Mouse (Mus musculus) cerebellum, postnatal 14 days (tissue): ENCODE results near the gene 4930469K13Rik.
A peak's percentile ranks its signal among the peaks of the same experiment; 100 is the strongest.

ENCODE experiments used
- DNase-seq, 2 experiments: peaks; one replicate each; pipeline ENCODE4 v3.0.0; 2021; ENCODE audit warnings: mixed read lengths in 2 of 2

The 4930469K13Rik gene

DNA sequence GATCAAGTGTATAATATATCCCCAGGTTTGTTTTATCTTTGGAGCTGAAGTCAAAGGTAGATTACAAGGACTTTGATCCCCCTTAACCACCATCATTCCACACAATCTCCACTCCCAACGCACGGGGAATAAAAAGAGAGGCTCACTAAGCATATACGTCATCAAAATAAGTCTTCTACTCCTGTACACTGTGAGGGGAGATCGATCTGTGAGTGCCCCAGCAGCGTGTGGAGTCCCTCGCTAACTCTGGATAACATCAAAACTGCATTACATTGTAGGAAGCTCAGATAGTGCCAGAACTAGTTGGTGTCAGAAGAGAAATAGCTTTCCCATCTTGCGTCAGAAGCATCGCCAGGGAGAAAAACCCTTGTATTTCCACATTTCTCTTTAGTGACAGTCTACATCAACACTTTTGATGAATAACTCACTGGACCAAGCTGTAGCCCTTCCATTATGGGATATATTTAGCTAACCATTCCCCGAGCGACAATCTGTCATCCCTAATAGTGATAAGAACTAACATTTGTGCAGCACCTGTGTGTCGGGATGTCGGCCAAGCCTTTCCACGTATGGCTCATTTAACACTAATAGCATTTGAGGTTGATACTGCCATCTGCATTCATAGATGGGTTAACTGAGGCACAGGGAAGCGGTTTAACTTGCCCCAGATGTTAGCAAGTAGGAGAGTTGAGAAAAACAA lies 123.9 kb downstream of the 4930469K13Rik start:
- DNase-seq, result peak; percentile 71 to 77

DNA sequence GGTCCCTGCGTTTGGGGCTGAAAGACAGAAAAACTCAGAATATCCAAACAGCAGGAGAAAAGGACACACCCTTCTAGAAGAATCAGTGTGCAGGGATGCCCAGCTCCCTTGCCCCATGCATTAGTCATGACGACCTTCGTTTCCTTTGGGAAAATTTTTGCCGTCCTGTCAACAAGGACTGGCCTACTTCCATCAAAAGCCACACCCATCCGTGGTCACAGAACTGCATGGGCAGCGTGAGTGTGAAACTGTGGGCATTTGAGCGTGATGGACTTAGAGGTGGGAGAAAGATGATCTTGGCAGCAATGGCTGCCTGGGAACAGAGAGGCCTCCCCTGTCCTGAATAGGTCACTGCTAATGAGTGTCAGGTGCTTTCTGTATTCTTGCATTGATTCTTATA lies 126.2 kb downstream of the 4930469K13Rik start:
- no peak for DNase-seq

DNA sequence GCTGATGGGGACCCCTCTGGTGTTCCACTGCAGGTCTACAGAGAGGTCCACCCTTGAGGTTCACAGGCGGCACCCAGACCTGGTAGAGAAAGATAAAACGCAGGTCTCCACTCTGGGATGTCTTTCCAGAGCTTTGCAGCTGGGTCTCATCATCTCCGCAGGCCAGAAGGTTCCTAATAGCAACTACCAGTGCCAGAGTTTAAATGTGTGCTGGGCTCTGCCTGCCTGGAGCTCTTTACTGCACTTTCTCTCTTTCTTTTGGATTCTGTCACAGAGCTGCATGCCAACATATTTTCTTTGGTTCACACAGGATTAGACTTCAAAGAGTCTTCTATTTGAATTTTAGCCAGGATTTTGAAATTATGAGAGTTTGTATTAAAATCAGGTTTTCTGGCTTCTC lies 129.2 kb downstream of the 4930469K13Rik start:
- no peak for DNase-seq

DNA sequence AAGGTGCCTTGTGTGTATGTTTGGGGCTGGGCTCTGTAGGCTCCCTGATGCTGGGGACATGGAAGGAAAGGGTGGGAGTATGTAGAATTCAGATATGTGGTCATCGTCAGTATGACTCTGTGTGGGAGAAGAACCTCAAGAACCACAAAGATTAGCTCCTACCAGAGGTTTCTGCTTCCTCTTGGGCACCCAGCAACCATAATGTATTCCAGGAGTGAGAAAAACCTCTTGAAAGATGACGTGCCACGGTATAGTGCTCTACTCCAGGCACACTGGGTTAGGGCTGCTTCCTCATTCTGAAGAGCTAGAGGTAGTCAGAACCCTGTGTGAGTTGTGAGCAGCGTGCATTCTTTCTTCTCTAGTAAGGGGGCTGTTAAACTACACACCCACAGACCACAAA lies 130.6 kb downstream of the 4930469K13Rik start:
- no peak for DNase-seq

DNA sequence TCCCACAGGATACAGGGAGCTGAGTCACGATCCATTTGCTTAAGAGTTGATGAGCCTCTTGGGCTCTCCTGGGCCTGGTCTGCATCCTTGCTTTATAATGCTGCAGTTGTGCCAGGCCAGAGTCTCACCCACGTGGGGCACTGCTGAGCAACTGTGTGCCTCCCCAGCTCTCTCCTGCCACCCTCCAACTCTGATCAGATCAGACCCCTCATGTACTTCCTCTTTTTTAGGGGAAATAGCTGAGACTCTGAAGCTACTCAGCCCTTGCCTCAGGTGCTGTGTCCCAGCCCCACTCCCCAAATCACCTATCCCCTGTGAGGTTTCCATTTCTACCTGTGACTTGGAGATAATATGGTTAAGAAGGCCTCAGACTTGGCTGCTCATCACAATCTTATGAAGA lies 133.0 kb downstream of the 4930469K13Rik start:
- DNase-seq, result no peak

DNA sequence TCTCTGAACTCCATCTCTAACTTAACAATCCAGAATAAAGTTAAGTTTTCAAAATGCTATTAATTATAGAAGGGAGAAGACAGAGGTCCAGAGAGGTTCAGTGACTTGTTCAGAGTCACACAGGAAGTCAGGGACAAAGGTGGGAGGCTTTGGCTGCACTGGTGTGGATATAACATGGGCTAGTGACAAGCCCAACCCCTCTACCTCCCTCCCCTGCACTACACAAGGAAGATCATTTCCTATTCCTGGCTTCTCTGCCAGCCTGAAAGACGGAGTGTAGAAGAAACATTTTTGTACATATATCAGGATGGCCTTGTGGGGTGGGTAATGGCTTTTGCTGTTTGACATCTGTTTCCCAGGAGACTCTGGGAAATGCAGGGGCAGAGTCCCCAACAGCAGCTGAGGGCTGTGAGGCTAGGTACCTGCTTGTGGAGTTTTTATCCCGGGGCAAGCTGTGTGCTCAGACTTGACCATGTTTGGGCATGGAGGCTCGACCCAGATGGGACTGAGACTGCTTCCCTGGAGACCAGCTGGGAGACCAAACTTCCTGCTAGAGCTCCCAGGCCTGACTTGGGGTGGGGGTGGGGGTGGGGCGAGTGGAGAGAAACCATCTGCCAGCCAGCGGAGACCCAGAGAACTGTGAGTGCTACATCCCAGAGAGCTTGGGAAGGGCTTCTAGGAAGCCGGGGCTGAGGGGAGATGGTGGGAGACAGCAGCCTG lies 135.5 kb downstream of the 4930469K13Rik start, which contains the start of gene Kcnmb1:
TSS of gene Kcnmb1 (plus strand) at position 326 of the 720 bp plus-strand sequence.
- DNase-seq, result no peak

DNA sequence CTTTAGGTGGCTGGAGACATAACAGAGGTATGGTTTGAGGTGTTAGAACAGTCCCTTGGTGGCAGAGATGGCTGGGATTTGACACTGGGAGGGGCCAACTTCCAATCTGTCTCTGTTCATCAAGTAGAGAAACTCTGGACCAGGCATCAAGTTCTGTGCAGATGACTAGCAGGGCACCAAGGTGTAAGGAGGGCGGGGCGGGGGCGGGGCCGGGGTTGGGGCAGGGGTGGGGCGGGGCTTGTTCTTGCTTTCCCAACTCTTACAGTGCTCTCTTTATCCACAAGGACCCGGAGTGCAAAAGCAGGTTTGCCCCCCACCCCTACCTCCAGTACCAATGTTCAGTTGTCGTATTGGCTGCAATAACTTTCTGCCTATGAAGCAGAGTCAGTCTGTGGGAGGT lies 136.2 kb downstream of the 4930469K13Rik start:
- DNase-seq, result no peak

DNA sequence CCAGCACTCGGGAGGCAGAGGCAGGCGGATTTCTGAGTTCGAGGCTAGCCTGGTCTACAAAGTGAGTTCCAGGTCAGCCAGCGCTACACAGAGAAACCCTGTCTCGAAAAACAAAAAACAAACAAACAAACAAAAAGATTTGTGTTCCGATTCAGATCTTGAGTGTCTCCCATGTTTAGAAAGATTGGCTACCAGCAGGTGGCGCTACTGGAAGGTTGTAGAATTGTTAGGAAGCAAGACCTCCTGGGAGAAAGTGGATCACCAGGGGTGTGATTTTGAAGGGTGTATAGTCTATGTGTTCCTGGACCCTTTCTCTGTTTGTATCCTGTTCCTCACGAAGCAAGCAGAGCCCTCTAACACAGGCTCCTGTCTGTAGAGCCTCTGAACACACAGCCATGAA lies 139.6 kb downstream of the 4930469K13Rik start:
- DNase-seq, result peak; percentile 19 to 53

DNA sequence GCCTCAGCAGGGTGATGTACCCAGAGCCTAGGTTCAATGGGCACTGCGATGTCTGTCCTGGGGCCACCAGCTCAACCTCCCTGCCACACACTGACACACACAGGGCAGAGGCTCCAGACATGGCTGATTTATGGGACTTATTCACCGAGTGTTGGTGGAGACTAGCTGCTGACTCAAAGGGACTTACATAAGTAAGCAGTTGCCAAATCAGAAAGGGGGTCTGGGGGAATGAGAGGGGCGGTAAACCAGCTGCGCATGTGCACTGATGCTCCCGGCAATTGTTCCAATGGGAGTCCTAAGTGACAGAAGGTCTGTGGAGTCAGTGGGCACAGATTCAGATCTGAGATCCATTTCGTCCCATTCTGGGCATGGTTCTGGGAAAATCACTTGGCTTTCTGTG lies 140.8 kb downstream of the 4930469K13Rik start:
- peak; percentile 36 to 58 for DNase-seq

DNA sequence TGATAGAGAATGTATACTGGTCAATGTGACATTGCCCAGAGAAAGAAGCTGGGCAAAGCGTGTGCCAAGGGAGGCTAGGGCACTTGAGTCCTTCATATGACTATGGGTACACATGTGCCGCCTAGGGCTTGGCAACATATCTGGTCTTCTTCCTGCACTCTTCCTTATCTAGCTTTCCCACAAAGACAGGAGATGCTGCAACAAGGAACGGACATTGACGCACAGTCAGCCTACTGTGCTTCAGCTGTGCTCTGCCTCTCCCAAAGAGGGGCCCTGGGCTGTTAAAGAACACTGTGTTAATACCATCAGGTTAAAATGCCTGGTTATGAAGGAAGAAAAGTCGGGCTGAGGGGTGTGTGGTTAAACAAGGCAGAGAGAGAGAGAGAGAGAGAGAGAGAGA lies 141.7 kb downstream of the 4930469K13Rik start:
- DNase-seq, result no peak

DNA sequence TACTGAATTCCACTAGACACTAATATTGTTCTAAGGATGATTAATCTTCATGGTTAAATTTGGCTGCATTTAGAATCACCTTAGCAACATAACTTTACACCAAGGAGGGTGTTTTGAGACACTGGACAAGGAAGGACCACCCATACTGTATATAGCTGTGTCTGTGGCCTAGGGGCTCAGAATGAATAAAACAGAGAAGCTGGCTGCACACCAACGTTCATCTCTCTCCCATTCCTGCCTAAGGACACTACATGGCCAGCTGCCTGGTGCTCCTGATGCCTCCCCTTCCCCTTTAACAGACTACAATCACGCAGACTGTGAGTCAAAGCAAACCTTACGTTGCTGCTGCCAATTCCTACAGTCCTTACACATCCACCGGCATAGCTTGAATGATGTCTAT lies 142.4 kb downstream of the 4930469K13Rik start:
- DNase-seq, result no peak

DNA sequence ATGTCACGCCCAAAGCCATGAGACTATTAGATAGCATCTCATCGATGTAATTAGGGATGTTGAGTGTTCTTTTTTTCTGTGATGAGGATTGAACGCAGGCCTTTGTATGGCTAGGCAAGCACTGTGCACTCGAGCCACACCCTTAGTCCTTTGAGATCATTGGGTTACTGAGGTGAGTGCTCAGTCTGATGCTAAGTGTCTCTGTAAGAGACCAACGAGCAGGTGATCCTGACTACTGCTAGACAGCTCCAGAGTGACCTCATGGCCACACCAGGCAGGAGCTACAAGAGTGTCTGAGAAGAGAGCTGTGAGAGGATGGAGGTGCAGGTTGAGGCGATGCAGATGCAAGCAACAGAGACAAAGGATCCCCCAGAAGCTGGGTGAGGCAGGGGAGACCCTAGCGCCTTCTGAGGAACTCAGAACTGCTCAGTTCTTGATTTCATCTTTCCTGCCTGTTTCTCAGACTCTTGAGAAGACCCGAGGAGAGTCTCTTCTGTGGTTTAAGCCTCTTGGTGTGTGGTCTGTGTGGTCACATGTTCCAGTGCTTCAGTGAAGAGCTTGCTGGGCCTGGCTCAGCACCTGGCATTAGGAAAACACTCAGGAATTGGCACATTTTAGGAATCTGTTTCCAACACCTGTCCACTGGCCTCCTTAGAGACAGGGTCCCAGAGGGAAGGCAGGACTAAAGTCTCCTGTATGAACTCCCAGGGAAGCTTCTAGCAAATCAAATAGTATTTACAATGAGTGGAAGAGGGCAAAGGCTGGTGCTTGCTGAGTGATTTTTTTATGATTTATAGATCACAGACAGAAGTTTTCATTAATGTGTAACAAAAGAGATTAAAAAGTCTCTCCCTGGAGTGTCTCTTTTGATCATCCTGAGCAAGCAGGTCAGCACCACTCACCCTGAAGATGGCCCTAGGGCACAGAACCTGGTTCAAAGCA lies 146.4 kb downstream of the 4930469K13Rik start:
- no peak for DNase-seq

DNA sequence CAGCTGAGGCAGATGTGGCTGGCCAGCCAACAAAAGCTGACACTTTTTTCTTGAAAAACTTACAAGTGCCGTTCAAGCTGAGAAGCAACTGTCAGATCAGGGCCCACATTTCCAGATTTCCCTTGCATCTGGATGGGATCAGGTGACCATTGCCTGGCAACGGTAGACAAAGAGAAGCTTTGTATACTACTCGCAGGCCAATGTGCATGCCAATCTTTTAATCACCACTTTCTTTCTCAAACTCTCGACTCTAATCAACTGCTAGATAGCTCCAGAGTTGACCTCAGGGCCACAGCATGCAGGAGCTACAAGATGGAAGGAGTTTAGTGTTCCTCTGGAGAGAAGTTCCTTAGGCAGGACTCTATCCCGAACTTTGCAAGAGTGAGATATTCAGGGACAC lies 147.2 kb downstream of the 4930469K13Rik start:
- DNase-seq, result no peak

DNA sequence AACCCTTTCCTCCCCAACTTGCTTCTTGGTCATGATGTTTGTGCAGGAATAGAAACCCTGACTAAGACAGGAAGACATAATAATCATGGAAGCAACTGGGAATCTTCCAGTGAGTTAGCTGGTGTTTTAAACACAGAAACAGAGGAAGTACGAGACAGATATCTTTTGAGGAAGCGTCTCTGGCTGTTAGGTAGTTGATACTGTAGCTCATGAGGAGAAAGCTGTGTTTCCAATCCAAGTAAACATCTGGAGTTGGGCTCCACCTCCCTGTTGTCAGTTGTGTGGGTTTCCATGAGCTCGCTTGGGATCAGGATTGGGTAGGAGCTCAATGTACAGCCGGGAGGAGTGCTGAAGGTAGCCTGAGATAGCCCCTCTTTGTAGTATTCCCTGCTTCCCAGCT lies 151.9 kb downstream of the 4930469K13Rik start:
- DNase-seq, result no peak

DNA sequence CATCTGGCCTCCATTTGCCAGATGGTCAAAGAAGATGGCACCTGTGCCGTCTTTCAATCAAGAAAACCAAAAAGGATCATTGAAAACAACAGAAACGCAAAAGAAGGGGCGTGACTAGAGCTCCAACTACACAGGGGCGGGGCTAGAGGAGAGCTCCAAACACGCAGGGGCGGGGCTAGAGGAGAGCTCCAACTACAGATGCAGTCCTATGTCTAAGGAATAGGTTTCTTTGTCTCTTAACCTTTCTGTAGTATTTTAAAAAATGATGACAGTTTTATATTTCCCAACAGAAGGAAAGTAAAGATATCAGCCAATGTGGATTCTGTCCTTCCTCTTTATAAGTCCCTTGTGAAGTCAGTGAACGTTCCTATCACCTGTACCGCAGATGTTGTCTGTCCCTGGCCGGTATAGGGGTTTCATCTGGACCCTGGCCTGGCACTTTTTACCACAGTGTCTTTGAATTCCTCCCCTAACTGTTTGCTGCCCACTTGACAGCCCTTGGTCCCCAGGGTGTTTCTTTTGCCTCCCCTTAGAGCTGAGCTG lies 153.5 kb downstream of the 4930469K13Rik start:
- DNase-seq, result no peak

DNA sequence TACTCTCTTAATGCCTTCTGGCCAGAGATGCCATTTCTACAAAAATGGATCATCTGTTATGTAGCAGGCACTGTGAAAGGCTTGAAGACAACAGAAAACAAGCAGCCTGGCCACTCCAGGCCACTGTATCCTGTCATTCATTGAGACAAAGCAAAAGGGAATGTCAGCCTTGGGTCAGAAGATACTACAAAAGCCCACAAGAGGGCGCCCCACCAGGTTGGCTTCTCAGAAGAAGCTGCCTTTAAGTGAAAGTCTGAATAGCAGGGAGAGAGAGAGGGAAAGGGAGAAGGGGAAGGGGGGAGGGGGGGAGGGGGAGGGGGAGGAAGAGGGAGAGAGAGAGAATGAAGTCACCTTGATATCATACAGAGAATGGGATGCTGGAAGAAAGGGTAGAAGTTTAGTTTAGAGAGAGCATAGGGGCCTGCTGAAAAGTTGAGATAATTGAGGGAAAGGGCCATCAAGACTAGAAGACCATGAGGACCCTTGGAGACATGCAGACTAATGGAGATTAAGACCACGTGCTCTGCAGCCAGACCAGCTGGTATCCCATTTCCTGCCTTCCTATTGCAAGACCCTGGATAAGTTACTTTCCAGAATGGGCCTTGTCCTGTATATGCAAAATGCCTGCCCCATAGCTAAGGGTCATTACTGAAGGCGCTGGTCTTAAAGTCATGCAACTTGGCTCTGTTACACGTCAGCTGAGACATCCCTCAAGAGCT lies 154.1 kb downstream of the 4930469K13Rik start:
- peak; percentile 23 to 58 for DNase-seq

DNA sequence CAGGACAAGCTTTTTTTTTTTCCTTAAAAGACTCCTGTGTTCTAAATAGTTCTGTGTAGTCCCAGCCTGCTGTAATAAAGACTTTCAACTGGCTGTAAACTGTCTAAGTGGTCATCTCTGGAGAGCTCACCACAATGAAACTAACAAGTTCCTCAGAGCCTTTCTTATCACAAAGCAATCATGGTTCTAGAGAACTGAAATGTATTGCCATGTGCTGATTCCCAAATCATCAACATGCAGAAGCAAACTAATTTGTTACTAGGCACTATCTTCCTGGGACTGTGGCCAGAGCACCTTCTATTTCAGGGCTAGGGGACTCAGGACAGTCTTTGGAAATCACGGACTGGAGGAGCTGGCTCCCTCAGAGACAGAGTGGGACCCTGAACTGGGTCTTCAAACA lies 154.8 kb downstream of the 4930469K13Rik start:
- DNase-seq, result no peak

DNA sequence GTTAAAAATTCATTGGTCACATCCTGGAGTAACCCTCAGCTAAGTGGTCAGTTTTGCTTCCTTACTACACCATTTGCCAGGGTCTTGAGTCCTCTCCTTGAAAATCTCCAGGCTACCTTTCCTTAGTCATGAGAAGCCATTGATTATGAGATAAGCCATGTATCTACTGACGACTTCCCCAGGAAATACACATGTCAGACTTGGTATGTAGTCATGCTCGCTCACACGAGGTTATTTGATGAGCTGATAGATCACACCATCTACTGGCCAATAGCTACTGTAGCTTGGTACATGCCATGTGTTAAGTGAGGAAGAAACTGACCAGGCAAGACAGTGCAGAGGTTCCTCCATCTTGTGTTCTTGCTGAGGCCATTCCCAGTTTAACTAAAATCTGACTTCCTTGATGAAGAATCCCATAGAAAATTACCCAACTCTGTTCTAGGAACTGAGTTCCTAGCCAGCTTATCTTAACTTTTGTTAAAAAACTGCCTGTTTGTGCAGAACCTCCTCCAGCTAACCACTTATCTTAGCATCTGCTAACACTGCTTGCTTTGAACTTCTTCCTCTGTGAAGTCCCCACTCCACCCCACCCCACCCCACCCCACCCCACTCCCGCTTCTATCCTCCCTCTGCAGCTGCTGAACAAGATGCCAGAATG lies 158.8 kb downstream of the 4930469K13Rik start:
- DNase-seq, result no peak

DNA sequence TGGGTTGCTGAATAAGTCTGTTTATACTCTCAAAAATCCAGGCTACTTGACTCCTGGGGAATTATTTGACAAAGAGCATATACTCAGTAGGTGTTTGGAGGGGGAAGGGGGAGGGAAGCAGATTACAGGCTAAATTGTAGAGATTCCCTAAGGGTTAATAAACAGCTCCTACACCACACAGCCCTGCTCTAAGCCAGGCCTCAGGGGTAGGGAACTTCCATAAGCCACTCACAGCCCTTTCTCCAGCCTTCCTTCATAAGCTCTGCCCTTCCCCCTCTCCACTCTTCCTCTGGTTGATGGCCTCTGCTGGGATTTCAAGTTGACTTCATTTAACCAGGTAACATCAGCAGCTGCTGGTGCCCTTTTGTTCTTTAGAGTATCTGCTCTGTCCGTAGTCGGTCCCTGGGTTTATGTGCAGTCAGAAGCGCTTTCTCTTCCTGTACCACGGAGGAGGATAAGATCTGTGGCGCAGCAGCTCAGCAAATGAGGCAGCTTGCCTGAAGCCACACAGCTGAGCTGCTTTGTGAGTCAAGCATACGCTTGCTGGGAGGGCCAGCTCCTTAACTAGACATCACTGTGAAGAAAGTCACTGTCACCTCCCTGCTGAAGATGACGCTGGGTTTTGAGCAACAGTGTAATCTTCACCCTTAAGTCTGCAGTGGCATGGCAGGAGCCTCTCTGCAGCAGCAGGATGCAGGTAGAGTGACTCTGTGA lies 159.6 kb downstream of the 4930469K13Rik start:
- no peak for DNase-seq

DNA sequence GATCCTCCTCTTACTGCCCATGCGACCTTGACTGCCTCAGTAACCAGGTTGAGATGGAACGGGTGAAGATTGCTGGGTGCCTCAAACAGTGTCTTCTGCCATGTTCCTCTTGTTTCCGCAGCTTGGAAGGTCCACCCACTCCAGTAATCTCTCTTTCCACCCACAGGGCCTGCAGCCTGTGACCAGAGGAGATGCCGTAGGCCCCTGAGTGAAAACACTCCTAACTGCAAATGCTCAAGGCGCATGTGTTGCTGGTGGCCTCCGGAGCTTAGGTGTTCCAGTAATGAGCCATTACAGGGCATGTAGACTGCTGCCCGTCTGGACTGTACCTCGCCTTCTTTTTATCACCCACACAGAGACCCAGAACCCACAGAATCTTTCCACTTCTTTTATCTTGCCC lies 160.7 kb downstream of the 4930469K13Rik start:
- DNase-seq, result no peak

DNA sequence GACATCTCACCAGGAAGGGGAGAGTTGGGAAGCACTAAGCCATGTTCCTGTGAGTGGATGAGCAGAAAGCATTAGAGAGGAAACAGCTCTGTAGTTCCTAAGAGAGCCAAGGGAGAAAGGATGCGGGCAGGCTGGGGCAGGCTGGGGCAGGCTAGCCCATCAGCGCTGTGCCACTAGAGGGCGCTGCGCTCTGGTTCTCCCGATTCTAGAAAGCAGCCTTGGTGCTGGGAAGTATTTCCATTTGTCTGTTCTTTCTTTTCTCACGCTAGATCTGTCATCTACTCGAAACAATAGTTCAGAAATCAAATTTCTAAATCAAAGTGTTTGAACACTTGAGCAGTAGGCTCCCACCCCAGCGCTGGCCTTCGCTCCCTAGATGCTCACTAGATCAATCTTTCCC lies 164.1 kb downstream of the 4930469K13Rik start:
- no peak for DNase-seq
